Mouse (Mus musculus) right cerebral cortex, postnatal 10 days (tissue): ENCODE results near the gene Chst12.
"Not testable (repeated sequence)": the region's sequence is repeated elsewhere in the genome, so short reads cannot be mapped to it uniquely, and the experiment has no call there.

Experiments
- DNase-seq, 2 experiments: peaks; one replicate each; pipeline ENCODE4 v3.0.0; 2021; ENCODE audit warnings: low spot score in 2 of 2

Chst12 gene

DNA sequence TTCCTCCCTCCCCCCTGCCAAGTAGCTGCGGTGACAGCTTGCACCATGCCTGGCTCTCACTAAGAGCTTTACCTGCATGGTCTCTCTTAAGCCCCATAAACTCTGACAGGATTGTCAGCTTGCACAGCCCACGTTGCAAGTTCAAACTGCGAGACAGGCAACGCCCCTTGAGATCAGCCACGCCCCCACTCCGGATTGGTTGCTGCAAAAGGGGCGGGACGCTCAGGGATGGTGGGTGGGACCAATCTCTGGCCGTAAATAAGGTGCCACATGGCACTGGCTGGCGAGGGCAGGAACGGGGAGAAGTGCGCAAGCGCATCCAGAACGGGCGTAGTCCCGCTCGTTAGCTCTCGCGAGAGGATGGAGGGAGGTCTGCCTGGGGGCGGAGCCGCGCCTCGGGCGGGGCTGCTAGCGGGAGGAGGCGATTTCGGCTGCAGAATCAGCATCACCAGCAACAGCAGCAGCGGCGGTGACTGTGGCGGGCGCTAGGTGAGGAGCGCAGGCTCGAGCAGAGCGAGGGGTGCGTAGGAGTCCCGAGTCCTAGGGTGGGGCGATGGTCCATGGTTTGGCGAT is at the start of gene Chst12:
TSS of gene Chst12 (plus strand) at position 343 of the 573 bp plus-strand sequence.
- DNase-seq = peak; percentile 99 to 100

GRCm38 (mm10) chr5:140461476-140461875 is 43.9 kb upstream of the Chst12 start:
- no peak for DNase-seq

- DNase-seq = not testable (repeated sequence)
Observed at GRCm38 (mm10) chr5:140463151-140463550, 42.2 kb upstream of the Chst12 start.

GRCm38 (mm10) chr5:140464943-140465342 is 40.4 kb upstream of the Chst12 start:
- DNase-seq = peak in 1 of 2 experiments; percentile 39

- DNase-seq = no peak
Observed at GRCm38 (mm10) chr5:140472336-140472735, 33.0 kb upstream of the Chst12 start.

DNA sequence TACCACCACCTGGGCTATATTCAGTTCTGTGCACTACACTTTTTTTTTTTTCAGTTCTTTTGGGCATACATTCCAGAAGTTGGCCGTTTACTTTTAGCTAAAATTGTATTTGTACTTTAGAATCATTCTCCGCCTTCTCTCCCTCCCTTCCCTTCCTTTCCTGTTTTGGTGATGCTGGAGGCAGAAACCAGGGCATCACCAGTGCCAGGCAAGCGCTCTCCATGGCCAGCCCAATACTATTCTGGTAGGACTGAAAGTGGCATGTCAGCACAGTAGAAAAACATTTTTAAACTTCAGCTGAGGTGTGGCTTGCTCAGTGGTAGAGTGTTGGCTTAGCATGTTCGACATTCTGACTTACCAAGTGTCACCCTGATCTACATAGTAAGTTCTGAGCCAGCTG is 23.9 kb upstream of the Chst12 start:
- no peak for DNase-seq

DNA sequence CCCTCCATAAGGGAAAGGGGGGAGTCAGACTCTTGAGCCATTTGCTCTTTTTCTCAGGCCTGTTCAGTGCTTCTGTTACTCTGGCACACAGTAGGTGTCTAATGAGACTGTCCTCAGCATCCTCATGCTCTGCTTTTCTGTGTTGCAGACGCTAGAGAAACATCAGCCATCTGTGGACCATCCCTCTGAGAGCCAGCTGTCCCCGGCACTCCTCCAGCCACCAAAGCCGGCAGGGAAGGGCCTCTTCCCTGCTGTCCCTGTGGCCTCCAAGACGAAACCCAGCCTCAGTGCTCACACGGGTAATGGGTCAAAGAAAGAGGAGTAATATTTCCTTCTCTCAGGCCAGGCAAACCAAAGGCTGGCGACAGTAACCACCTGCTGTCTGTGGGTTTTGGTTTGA is 14.2 kb upstream of the Chst12 start:
- DNase-seq = no peak

GRCm38 (mm10) chr5:140492684-140493233 is 12.6 kb upstream of the Chst12 start:
- DNase-seq = no peak

GRCm38 (mm10) chr5:140498176-140498575 is 7.2 kb upstream of the Chst12 start:
- DNase-seq = no peak

GRCm38 (mm10) chr5:140500736-140501135 is 4.6 kb upstream of the Chst12 start:
- DNase-seq = no peak

- DNase-seq = no peak
Observed at GRCm38 (mm10) chr5:140501982-140502836, 3.1 kb upstream of the Chst12 start.

- not testable (repeated sequence) for DNase-seq
Observed at GRCm38 (mm10) chr5:140502925-140503324, 2.4 kb upstream of the Chst12 start.

GRCm38 (mm10) chr5:140506096-140506794 is 895 bp downstream of the Chst12 start:
- peak in 1 of 2 experiments; percentile 58 for DNase-seq

DNA sequence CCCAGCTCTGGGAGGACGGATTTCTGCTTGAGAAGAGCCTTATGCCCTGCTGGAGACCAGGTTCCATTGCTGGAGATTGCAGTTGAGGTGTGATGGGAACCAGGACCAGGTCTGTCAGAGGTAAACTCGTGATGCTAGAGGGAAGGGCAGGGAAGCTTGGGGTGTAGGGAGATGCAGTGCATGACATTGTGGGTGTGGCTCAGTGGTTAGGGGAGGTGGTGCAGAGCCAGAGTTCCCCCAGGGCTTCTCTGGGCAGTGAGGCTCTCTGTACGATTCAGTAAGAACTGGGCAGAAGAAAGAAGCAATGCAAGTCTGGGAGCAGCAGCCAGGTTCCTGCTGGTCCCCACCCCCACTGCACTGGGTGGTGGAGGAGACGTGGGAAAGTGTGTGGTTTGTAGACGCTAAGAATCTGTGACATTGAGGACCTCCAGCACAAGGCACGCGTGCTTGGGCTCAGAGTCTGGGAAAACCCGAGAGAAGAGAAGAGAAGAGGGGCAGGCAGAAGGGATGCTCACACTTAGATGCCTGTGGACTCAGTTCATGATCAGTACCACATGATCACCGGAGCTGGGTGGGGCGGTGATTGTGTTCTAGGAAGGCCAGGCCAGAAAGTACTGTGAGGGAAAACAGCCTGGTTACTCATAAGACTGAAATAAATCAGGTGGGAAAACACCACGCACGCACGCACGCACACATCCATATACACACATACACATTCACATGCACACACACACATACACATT is 2.3 kb downstream of the Chst12 start:
- no peak for DNase-seq

DNA sequence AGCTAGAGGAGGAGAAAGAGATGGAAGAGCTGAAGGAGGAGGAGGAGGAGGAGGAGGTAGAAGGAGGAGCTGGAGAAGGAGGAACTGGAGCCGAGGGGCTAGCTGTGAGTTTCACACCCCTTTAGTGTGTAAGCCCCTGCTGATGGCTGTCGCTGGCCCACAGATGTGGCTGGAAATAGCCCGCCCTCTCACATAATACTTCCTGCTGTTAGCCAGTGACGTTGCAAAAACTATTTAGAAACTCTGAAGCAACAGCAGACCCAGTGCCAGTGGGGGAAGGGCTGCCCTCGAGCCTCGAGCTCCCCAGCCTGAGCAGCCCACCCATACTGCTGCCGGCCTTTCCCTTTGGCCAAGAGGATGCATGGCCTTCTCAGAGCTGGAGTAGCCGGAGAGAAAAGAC is 3.3 kb downstream of the Chst12 start:
- DNase-seq = no peak

DNA sequence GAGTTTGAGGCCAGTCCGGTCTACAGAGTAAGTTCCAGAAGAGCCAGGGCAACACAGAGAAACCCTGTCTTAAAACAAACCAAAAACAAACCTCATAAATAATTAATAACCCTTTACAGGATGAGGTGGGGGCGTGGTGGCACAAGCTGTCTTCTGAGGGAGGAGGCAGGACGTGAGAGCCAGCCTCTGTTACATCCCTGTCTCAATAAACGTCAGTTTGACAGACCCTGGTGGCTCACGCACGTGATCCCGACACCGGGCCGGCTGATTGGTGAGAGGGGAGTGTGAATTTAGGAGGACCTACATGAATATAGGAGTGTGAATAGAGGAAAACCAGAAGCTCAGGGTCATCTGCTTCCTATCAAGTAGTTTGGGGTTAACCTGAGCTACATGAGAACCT is 3.9 kb downstream of the Chst12 start:
- DNase-seq = no peak

GRCm38 (mm10) chr5:140510012-140511000 is 5.0 kb downstream of the Chst12 start:
- no peak for DNase-seq

GRCm38 (mm10) chr5:140513921-140514320 is 8.6 kb downstream of the Chst12 start:
- DNase-seq = no peak

GRCm38 (mm10) chr5:140514799-140515486 is 9.6 kb downstream of the Chst12 start:
- no peak for DNase-seq
